Comparison of ENCODE assay signal across 13 mouse cellular contexts in genomic region chr6:31931116-31931515, GRCm38 (mm10).
"Had no signal": no experiment of that assay in that cellular context is flagged by ENCODE, and none has a peak within 500 bp of the region (broad histone marks: within the 10 kb centered on the region; RNA-seq: fewer than 3 reads in every experiment).

No protein-coding gene starts in this region.

- H3K4me1 ChIP-seq: liver, embryonic 13.5 days; lung, embryonic 15.5 days; megakaryocyte, embryonic 14.5 days had no signal

- ATAC-seq: intestine, embryonic 16.5 days; liver, postnatal 0 days; midbrain, embryonic 13.5 days had no signal

- H3K27ac ChIP-seq: left cerebral cortex, adult 2 months; limb, embryonic 15.5 days; liver, embryonic 13.5 days; lung, embryonic 15.5 days; macrophage; midbrain, embryonic 13.5 days had no signal

- H3K36me3 ChIP-seq: limb, embryonic 15.5 days; liver, embryonic 13.5 days; lung, embryonic 15.5 days; midbrain, embryonic 13.5 days had no signal

- H3K27me3 ChIP-seq: limb, embryonic 15.5 days; liver, embryonic 13.5 days; lung, embryonic 15.5 days; midbrain, embryonic 13.5 days had no signal

- H3K4me2 ChIP-seq: limb, embryonic 15.5 days; liver, embryonic 13.5 days; lung, embryonic 15.5 days; midbrain, embryonic 13.5 days had no signal

- H3K9me3 ChIP-seq: limb, embryonic 15.5 days; liver, embryonic 13.5 days; lung, embryonic 15.5 days; megakaryocyte, embryonic 14.5 days; midbrain, embryonic 13.5 days had no signal

- H3K9ac ChIP-seq: limb, embryonic 15.5 days; liver, embryonic 13.5 days; liver, postnatal 0 days; lung, embryonic 15.5 days; midbrain, embryonic 13.5 days had no signal

- DNase-seq: kidney, adult 8-10 months; kidney, postnatal 25 days; liver, embryonic 13.5 days; liver, postnatal 0 days; lung, postnatal 14 days; thymus, postnatal 36 days had no signal

- H3K4me3 ChIP-seq: left cerebral cortex, adult 2 months; limb, embryonic 15.5 days; liver, embryonic 13.5 days; lung, embryonic 15.5 days; megakaryocyte, embryonic 14.5 days; midbrain, embryonic 13.5 days had no signal
